Mouse (Mus musculus) stomach, postnatal 0 days (tissue): ENCODE measurements around the gene Baiap2. TPM values are rescaled to one million over a fixed set of nuclear protein-coding genes. Genes with fewer than 3 reads are reported as not detected.

Experiments used
- ATAC-seq: fragments of 200-750 bp; cut with Nextera tagmentation; 2 replicates; pipeline ENCODE4 v1.8.0; 2017; ENCODE audit not compliant: low FRiP score, low TSS enrichment
- DNase-seq: peaks from one replicate; pipeline ENCODE4 v3.0.0-alpha.2; 2016; ENCODE audit warnings: low spot score
- H3K27ac ChIP-seq: fragments of 300-500 bp; sonication (generic); replicated peaks from 2 replicates; pipeline ENCODE4 v1.5.1; 2014; ENCODE audit warnings: mild to moderate bottlenecking, control low read depth
- H3K27me3 ChIP-seq: fragments of 300-500 bp; sonication (generic); 2 replicates; pipeline ENCODE4 v1.6.1; 2014; ENCODE audit warnings: low read length; ENCODE audit not compliant: control insufficient read depth, insufficient read depth
- H3K36me3 ChIP-seq: fragments of 300-500 bp; sonication (generic); 2 replicates; pipeline ENCODE4 v1.6.1; 2014; ENCODE audit warnings: low read length, mixed read lengths; ENCODE audit not compliant: control insufficient read depth, insufficient read depth
- H3K4me1 ChIP-seq: fragments of 300-500 bp; sonication (generic); replicated peaks from 2 replicates; pipeline ENCODE4 v1.6.1; 2014; ENCODE audit warnings: antibody characterized with exemption; ENCODE audit not compliant: control insufficient read depth, insufficient read depth
- H3K4me2 ChIP-seq: fragments of 300-500 bp; sonication (generic); replicated peaks from 2 replicates; pipeline ENCODE4 v1.6.1; 2014; ENCODE audit warnings: low read depth, mild to moderate bottlenecking, control low read depth, moderate library complexity
- H3K4me3 ChIP-seq: fragments of 300-500 bp; sonication (generic); 2 replicates; pipeline ENCODE4 v1.5.1; 2014; ENCODE audit warnings: low read depth, low read length, control low read depth
- H3K9ac ChIP-seq: fragments of 300-500 bp; sonication (generic); 2 replicates; pipeline ENCODE4 v1.6.1; 2014; ENCODE audit warnings: mild to moderate bottlenecking, low read length, control low read depth, mixed read lengths
- H3K9me3 ChIP-seq: fragments of 300-500 bp; sonication (generic); 2 replicates; pipeline ENCODE4 v1.6.1; 2016; ENCODE audit warnings: low read length; ENCODE audit not compliant: control insufficient read depth
- CTCF ChIP-seq: IDR thresholded peaks from 2 replicates; pipeline ENCODE4 v1.5.1; 2016; ENCODE audit warnings: antibody characterized with exemption, low read depth, mild to moderate bottlenecking, moderate library complexity
- EP300 ChIP-seq: optimal IDR thresholded peaks from 2 replicates; pipeline ENCODE3; 2016; ENCODE audit warnings: antibody characterized with exemption
- WGBS: fragments of 180-500 bp; shearing (Covaris S2); extraction: QIAGEN DNeasy Blood & Tissue Kit; methylation state at CpG from one replicate; pipeline ENCODE4 v1.1.7; 2014; 5-methylcytosine and 5-hydroxymethylcytosine counted together
- polyA plus RNA-seq: library from polyadenylated mRNA; unstranded; fragments of >200 nt; fragmentation: Nextera tagmentation; extraction: Ambion mirVana; gene quantifications from 2 replicates; pipeline ENCODE4 v1.2.1, GENCODE M21; 2015

Baiap2 gene
- polyA plus RNA-seq, 1 experiment from 2014 or later = 35.1 TPM

DNA sequence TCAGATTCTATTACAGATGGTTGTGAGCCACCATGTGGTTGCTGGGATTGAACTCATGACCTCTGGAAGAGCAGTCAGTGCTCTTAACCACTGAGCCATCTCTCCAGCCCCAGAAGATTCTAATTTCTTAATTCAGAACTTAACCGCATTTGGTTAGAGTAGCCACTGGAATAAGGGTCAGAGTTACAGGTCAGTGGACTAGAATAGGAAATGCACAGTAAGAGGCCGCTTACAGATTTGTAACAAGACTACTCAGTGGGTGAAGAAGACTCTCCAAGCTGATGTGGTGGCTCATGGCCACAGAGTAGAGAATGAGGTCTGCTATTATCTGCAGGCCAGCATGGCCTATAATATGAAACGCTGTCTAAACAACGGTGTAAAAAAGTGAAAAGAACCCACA, 39.7 kb upstream of the Baiap2 start:
- Histone ChIP-seq H3K9me3 (no peaks in the 10 kb centered on the region), H3K36me3 (peaks cover 6% of the 10 kb centered on the region; the same call in 1 of the 2 replicates), H3K4me2 (no peak overlapping the region), H3K27ac (no peak overlapping the region), H3K4me3 (no peak overlapping the region), H3K4me1 (no peaks in the 10 kb centered on the region), H3K9ac (no peak overlapping the region), H3K27me3 (no peaks in the 10 kb centered on the region)
- TF ChIP-seq EP300 (no peak), CTCF (no peak)
- WGBS = 78% methylated on average over 4 of the region's 4 CpGs
- DNase-seq (no peak), ATAC-seq (no peak)

DNA sequence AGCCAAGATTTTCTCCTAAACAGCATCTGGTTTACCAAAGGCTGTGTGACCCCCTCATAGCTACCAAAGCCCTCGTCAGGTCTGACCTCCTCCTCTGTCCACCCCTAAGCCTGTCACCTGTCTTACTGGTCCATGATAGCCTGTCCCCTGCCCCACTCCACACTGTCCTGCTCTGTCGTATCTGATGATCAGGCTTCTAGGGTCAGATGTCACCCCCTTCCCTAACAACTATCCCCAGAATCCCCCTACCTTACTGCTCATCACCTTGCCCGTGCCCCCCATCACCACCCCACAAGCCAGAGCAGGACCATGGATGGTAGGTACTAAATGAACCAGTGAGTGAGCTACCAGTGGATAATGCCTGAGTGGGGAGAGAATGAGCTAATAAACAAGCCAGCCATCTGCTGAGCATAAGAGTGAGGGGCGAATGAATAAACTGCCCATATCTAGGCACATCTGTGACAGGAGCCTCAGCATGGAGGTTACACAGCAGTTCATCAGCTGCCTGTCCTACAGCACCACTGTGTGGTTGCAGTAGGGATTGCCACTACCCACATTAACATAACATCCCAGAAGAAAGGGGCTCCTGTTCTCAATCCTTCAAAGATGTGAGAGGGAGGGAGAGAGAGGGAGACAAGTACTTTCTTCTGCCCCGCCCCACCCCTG, 37.8 kb upstream of the Baiap2 start:
- Histone ChIP-seq H3K4me2 (no peak overlapping the region), H3K4me1 (no peaks in the 10 kb centered on the region), H3K27ac (no peak overlapping the region), H3K27me3 (no peaks in the 10 kb centered on the region), H3K4me3 (no peak overlapping the region), H3K36me3 (no peaks in the 10 kb centered on the region), H3K9ac (no peak overlapping the region), H3K9me3 (no peaks in the 10 kb centered on the region)
- peak; percentile 43 for ATAC-seq
- WGBS = 27% methylated on average over 5 of the region's 5 CpGs
- TF ChIP-seq CTCF = peak; percentile 98
- no peak for TF ChIP-seq EP300
- DNase-seq = peak; percentile 73

DNA sequence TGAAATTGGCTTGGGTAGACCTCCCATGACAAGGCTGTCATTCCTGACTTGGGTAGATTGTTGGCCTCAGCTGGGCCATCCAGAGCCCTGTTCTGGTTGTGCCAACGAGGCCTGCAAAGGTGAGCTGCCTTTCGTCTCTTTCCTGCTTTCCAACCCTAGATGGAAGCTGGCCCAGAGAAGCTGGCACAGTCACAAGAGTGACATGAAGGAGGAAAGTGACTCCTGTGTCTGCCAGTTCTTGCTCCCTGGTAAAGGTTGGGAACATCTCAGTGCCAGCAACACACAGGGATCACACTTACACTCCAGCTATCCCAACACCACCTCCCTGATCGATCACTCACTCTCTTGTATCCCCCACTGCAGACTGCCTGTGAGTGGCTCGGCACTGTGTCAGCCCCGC, 36.8 kb upstream of the Baiap2 start:
- DNase-seq (no peak), ATAC-seq (no peak)
- Histone ChIP-seq H3K4me1 (no peaks in the 10 kb centered on the region), H3K27me3 (no peaks in the 10 kb centered on the region), H3K4me2 (no peak overlapping the region), H3K4me3 (no peak overlapping the region), H3K9me3 (no peaks in the 10 kb centered on the region), H3K36me3 (no peaks in the 10 kb centered on the region), H3K9ac (no peak overlapping the region), H3K27ac (no peak overlapping the region)
- 72% methylated on average over 5 of the region's 5 CpGs for WGBS
- TF ChIP-seq EP300 = no peak
- TF ChIP-seq CTCF = no peak

DNA sequence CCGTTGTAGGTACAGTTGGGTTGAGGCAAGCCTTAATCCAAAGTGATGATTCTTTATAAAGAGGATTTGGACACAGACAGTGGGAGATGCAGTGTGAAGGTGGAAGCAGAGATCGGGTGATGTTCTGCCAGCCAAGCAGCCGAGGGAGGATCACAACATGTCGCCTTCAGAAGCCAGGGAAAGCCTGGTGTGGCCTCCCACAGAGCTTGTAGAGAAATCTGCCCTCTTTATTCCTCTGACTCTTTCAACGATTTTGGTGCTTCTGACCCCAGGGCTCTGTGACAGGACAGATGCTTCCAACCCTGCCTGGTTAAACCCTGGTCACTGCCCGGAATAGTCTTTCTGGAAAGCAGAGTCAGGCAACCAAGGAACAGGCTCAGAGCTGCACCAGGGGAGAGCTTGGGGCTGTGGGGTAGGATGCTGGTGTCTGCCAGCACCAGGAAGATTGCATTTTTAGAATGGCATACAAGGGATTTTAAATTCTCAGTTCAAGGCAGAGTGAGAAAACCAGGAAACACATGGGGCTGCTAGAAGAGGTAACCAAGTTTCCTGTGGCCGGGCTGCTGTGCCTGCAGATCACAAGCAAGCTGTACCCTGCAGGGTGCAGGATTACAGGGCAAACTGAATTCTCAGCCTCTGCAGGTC, 35.4 kb upstream of the Baiap2 start:
- no peak for TF ChIP-seq EP300
- TF ChIP-seq CTCF = no peak
- no peaks in the 10 kb centered on the region for H3K27me3 ChIP-seq
- H3K4me3 ChIP-seq = no peak overlapping the region
- ATAC-seq = no peak
- no peaks in the 10 kb centered on the region for H3K9me3 ChIP-seq
- no peak for DNase-seq
- H3K4me2 ChIP-seq = no peak overlapping the region
- no peaks in the 10 kb centered on the region for H3K4me1 ChIP-seq
- no peak overlapping the region for H3K9ac ChIP-seq
- 44% methylated on average over 7 of the region's 7 CpGs for WGBS
- H3K36me3 ChIP-seq = no peaks in the 10 kb centered on the region
- no peak overlapping the region for H3K27ac ChIP-seq

DNA sequence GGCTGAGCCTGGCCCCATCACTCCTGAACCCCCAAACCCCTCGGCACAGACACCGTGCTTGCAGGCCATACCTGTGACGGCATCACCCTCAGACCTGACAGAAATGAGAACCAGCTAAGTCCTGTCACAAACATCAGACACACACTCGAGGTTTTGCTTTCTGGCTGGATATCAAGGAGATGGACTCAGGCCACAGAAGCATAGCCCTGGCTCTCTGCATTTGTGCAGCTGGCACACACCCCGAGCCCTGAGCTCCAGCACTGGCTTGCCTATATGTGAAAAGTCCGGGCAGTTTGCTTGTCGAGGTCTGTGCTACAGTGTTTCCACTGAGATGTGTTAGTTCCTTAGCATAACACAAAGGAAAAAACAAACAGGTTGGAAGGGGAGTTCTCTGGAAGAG, 34.9 kb upstream of the Baiap2 start:
- Histone ChIP-seq H3K9me3 (no peaks in the 10 kb centered on the region), H3K4me1 (no peaks in the 10 kb centered on the region; the same call in 1 of the 2 replicates), H3K4me3 (no peak overlapping the region), H3K27ac (no peak overlapping the region), H3K9ac (no peak overlapping the region), H3K27me3 (no peaks in the 10 kb centered on the region), H3K4me2 (no peak overlapping the region), H3K36me3 (no peaks in the 10 kb centered on the region)
- no peak for DNase-seq
- ATAC-seq = no peak
- WGBS = 53% methylated on average over 7 of the region's 7 CpGs
- no peak for TF ChIP-seq CTCF
- no peak for TF ChIP-seq EP300

DNA sequence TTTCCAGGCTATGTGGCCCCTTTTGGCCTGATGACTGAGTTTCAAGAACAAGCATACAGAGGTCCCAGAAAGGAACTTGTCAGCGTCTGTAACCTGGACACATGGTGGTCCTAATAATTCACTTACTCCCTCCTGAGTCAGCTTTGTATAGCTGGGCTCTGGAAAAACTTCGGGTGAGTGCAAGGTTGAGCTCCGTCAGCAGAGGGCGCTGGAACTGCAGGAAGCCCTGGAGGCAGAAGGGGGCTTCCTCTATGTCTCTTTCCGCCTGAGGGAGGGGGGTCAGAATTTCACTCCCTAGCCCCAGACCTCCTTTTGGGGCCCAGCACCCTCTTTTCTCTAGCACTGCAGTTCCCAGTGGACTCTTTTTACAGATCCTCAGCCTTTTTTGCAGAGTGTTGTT, 33.1 kb upstream of the Baiap2 start:
- H3K9ac ChIP-seq = no peak overlapping the region
- no peaks in the 10 kb centered on the region for H3K36me3 ChIP-seq
- no peak overlapping the region for H3K4me3 ChIP-seq
- no peaks in the 10 kb centered on the region for H3K9me3 ChIP-seq
- no peak overlapping the region for H3K27ac ChIP-seq
- TF ChIP-seq CTCF = peak; percentile 94
- no peak for TF ChIP-seq EP300
- DNase-seq = peak; percentile 77
- no peak for ATAC-seq
- H3K27me3 ChIP-seq = no peaks in the 10 kb centered on the region
- H3K4me2 ChIP-seq = peak overlapping the region; percentile 4; the same call in 1 of the 2 replicates
- peaks cover 6% of the 10 kb centered on the region; the same call in 1 of the 2 replicates for H3K4me1 ChIP-seq
- 1% methylated on average over 5 of the region's 5 CpGs for WGBS
